Comparison of ENCODE assay signal across 8 mouse cellular contexts in the genomic region with DNA sequence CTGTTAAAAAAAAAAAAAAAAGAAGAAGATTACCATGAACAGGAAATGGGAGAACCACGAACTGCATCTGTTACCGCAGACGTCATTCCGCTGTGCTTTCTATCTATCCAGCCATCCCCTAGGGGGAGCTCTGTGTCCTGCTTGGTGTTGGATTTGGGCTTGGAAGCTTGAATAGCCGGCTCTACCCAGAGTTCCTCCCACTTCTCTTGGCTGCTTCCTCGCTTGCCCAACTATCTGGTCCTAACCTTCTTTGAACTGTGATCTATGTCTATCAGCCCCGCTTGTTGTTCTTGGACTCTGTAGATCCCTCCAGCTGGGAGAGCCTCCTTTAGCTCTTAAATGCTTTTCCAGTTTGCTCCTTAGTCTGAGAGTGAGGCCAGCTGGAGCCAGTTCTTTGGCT. TPM values are rescaled to one million over a fixed set of nuclear protein-coding genes. Genes with fewer than 3 reads are reported as not detected.
DNase-seq lines count a peak whose midpoint lies in the region; ATAC-seq and TF ChIP-seq lines count a peak whose summit lies in the region.

No protein-coding gene starts in this region.

- H3K9ac ChIP-seq in ES-E14 (ENCODE audit: insufficient read depth, low read depth, low read length, poor library complexity, severe bottlenecking), result no peak overlapping the region
- no peak overlapping the region for H3K9ac ChIP-seq in forebrain, embryonic 11.5 days (ENCODE audit: low read length)
- H3K9ac ChIP-seq in heart, embryonic 15.5 days, result no peak overlapping the region

- peaks cover 4 to 6% of the 10 kb centered on the region in 2 experiments; a peak in 3 of 4 replicates for H3K4me1 ChIP-seq in ES-E14 (ENCODE audit: control insufficient read depth in 2 of 2, insufficient read depth in 2 of 2, low read length in 2 of 2, poor library complexity in 1 of 2)
- H3K4me1 ChIP-seq in forebrain, embryonic 11.5 days (replicated peaks; ENCODE audit: control insufficient read depth, insufficient read depth, low read length), result peaks cover 4% of the 10 kb centered on the region; the same call in 1 of the 2 replicates
- peaks cover 14% of the 10 kb centered on the region for H3K4me1 ChIP-seq in heart, embryonic 15.5 days (replicated peaks)

- 20% methylated on average over 7 of the region's 7 CpGs for WGBS in forebrain, embryonic 11.5 days
- 3% methylated on average over 7 of the region's 7 CpGs for WGBS in heart, embryonic 15.5 days

- in situ Hi-C loops in ES-E14 (cut with MboI; ENCODE audit: low sequenced_read_pairs in 2 of 2, unreplicated experiment in 2 of 2), result no loop called here

- H3K4me3 ChIP-seq in ES-E14 (ENCODE audit: insufficient read depth in 1 of 2, low read depth in 1 of 2, low read length in 2 of 2, poor library complexity in 1 of 2, severe bottlenecking in 1 of 2), result peak overlapping the region in 1 of 2 experiments; percentile 2; a peak in 1 of 4 replicates
- no peak overlapping the region for H3K4me3 ChIP-seq in forebrain, embryonic 11.5 days (ENCODE audit: low read depth, low read length)
- no peak overlapping the region for H3K4me3 ChIP-seq in heart, embryonic 15.5 days

- H3K36me3 ChIP-seq in ES-E14 (ENCODE audit: control insufficient read depth, insufficient read depth, low read length, poor library complexity, severe bottlenecking), result no peaks in the 10 kb centered on the region
- H3K36me3 ChIP-seq in forebrain, embryonic 11.5 days (ENCODE audit: control insufficient read depth, insufficient read depth, low read length), result no peaks in the 10 kb centered on the region
- no peaks in the 10 kb centered on the region for H3K36me3 ChIP-seq in heart, embryonic 15.5 days

- DNase-seq in ES-E14 (ENCODE audit: low read depth, low spot score), result peak; percentile 93
- peak; percentile 68 for DNase-seq in c-Kit-negative CD71-positive TER-119-positive erythroid progenitor cells, embryonic 14.5 days (ENCODE audit: low read depth, low spot score)
- DNase-seq in forebrain, embryonic 11.5 days (ENCODE audit: low spot score), result peak; percentile 77
- DNase-seq in kidney, postnatal 4 days, result peak; percentile 86 to 91
- DNase-seq in lung, adult 18-20 months, result peak; percentile 82 to 88
- peak; percentile 88 for DNase-seq in retina, embryonic 14.5 days (ENCODE audit: low spot score)
- DNase-seq in thymus, postnatal 25 days, result peak; percentile 85

- H3K9me3 ChIP-seq in ES-E14 (ENCODE audit: control insufficient read depth, insufficient read depth, low read depth, low read length), result no peaks in the 10 kb centered on the region
- no peaks in the 10 kb centered on the region for H3K9me3 ChIP-seq in forebrain, embryonic 11.5 days (ENCODE audit: control insufficient read depth, low read length)
- no peaks in the 10 kb centered on the region for H3K9me3 ChIP-seq in heart, embryonic 15.5 days (replicated peaks)

- H3K27me3 ChIP-seq in forebrain, embryonic 11.5 days (ENCODE audit: control insufficient read depth, insufficient read depth, low read length), result no peaks in the 10 kb centered on the region; the same call in 1 of the 2 replicates
- no peaks in the 10 kb centered on the region for H3K27me3 ChIP-seq in heart, embryonic 15.5 days

- H3K4me2 ChIP-seq in forebrain, embryonic 11.5 days (ENCODE audit: low read depth, low read length, severe bottlenecking), result no peak overlapping the region
- H3K4me2 ChIP-seq in heart, embryonic 15.5 days, result no peak overlapping the region

- ATAC-seq in forebrain, embryonic 11.5 days (replicated peaks; ENCODE audit: low FRiP score), result no peak
- ATAC-seq in heart, embryonic 15.5 days (replicated peaks; ENCODE audit: insufficient number of reproducible peaks, insufficient read depth, low FRiP score, low read depth), result peak; percentile 81

- H3K27ac ChIP-seq in ES-E14 (ENCODE audit: insufficient read depth, low read depth, low read length, poor library complexity, severe bottlenecking), result no peak overlapping the region
- no peak overlapping the region for H3K27ac ChIP-seq in forebrain, embryonic 11.5 days (ENCODE audit: low read depth, low read length)
- no peak overlapping the region for H3K27ac ChIP-seq in heart, embryonic 15.5 days

TF ChIP-seq in ES-E14, 5 proteins besides CTCF, POLR2A, EP300 and RAD21:
- TF ChIP-seq ZNF384 (IDR thresholded peaks at IDR 0.05; ENCODE audit: low read depth, low read length) (peak; percentile 97), CHD2 (IDR thresholded peaks at IDR 0.05; ENCODE audit: low read depth, low read length) (no peak), MAFK (IDR thresholded peaks at IDR 0.05; ENCODE audit: insufficient read depth, low read depth, low read length) (0 out of 2 replicates have a peak, but pooled peaks have one; percentile 38), HCFC1 (IDR thresholded peaks at IDR 0.05; ENCODE audit: borderline replicate concordance, insufficient read depth, low read length) (0 out of 2 replicates have a peak, but pooled peaks have one; percentile 41), ZC3H11A (IDR thresholded peaks at IDR 0.05; ENCODE audit: borderline replicate concordance, low read depth, low read length) (peak; percentile 66; the same call in 1 of the 2 replicates)

RNA-seq across cellular contexts. Expression of gene Rabif, which starts 24.2 kb away (rescaled TPM):
- total RNA-seq in ES-E14 (2012; rRNA removed), result 23.3 and 24.9 TPM in 2 replicates
- 42.7 and 45.3 TPM in 2 replicates for polyA plus RNA-seq in forebrain, embryonic 11.5 days (2014; fragmentation: Nextera tagmentation; extraction: Ambion mirVana)
- 25.8 and 29.3 TPM in 2 replicates for polyA plus RNA-seq in heart, embryonic 15.5 days (2015; fragmentation: Nextera tagmentation; extraction: Ambion mirVana)

RNA-seq across cellular contexts. Expression of gene Mgat4e, which starts 30.8 kb away (rescaled TPM):
- total RNA-seq in ES-E14 (2012; rRNA removed), result 0.76 and 2.1 TPM in 2 replicates
- not detected in 2 replicates for polyA plus RNA-seq in forebrain, embryonic 11.5 days (2014; fragmentation: Nextera tagmentation; extraction: Ambion mirVana)
- not detected in 2 replicates for polyA plus RNA-seq in heart, embryonic 15.5 days (2015; fragmentation: Nextera tagmentation; extraction: Ambion mirVana)

RNA-seq across cellular contexts. Expression of gene Kdm5b, which starts 41.3 kb away (rescaled TPM):
- 127 and 182 TPM in 2 replicates for total RNA-seq in ES-E14 (2012; rRNA removed)
- 83.9 and 84.4 TPM in 2 replicates for polyA plus RNA-seq in forebrain, embryonic 11.5 days (2014; fragmentation: Nextera tagmentation; extraction: Ambion mirVana)
- polyA plus RNA-seq in heart, embryonic 15.5 days (2015; fragmentation: Nextera tagmentation; extraction: Ambion mirVana), result 25.9 and 32.0 TPM in 2 replicates
